In genomic region chr6:85037677-85038076, GRCm38 (mm10) we compare ENCODE assay signal across 9 mouse cellular contexts. TPM values are rescaled to one million over a fixed set of nuclear protein-coding genes. Genes with fewer than 3 reads are reported as not detected.
DNase-seq lines count a peak whose midpoint lies in the region; ATAC-seq and TF ChIP-seq lines count a peak whose summit lies in the region.
"Had no signal": no experiment of that assay in that cellular context is flagged by ENCODE, and none has a peak within 500 bp of the region (broad histone marks: within the 10 kb centered on the region; RNA-seq: fewer than 3 reads in every experiment).

No protein-coding gene starts in this region.

- H3K36me3 ChIP-seq in MEL (ENCODE audit: control insufficient read depth in 1 of 2, insufficient read depth in 2 of 2, low read length in 2 of 2), result peaks cover 0 to 2% of the 10 kb centered on the region in 2 experiments; a peak in 1 of 4 replicates
- no peaks in the 10 kb centered on the region for H3K36me3 ChIP-seq in forebrain, postnatal 0 days (ENCODE audit: insufficient read depth)
- H3K36me3 ChIP-seq in limb, embryonic 14.5 days (ENCODE audit: control insufficient read depth, insufficient read depth, low read length), result no peaks in the 10 kb centered on the region
- H3K36me3 ChIP-seq: limb, embryonic 13.5 days had no signal

- H3K9ac ChIP-seq in MEL (ENCODE audit: control insufficient read depth, low read depth, low read length, poor library complexity, severe bottlenecking), result no peak overlapping the region
- no peak overlapping the region for H3K9ac ChIP-seq in forebrain, postnatal 0 days
- H3K9ac ChIP-seq in limb, embryonic 14.5 days (ENCODE audit: low read depth, low read length, severe bottlenecking), result no peak overlapping the region
- H3K9ac ChIP-seq: limb, embryonic 13.5 days had no signal

- ATAC-seq in forebrain, postnatal 0 days, result peak; percentile 71
- peak; percentile 53; the same call in 1 of the 2 replicates for ATAC-seq in limb, embryonic 14.5 days (ENCODE audit: low FRiP score, low read depth)

- WGBS in forebrain, postnatal 0 days, result 4% methylated on average over 6 of the region's 6 CpGs
- 6% methylated on average over 6 of the region's 6 CpGs for WGBS in limb, embryonic 14.5 days

- peak; percentile 61 to 65 for DNase-seq in B cell, adult 2 months
- peak; percentile 84 for DNase-seq in MEL (ENCODE audit: low read depth, low spot score)
- peak; percentile 41 for DNase-seq in cerebellum, adult 11-12 months
- DNase-seq in forebrain, postnatal 0 days, result peak; percentile 85
- DNase-seq in kidney, adult 9 months, result peak; percentile 66
- DNase-seq in limb, embryonic 14.5 days (ENCODE audit: low spot score), result peak; percentile 80
- peak; percentile 12 for DNase-seq in ovary, postnatal 10 days (ENCODE audit: low spot score)
- DNase-seq in thymus, postnatal 36 days, result peak; percentile 32 to 47

- no peak overlapping the region for H3K4me3 ChIP-seq in MEL (ENCODE audit: control insufficient read depth in 1 of 2, insufficient read depth in 1 of 2, low read depth in 2 of 2, low read length in 2 of 2)
- no peak overlapping the region for H3K4me3 ChIP-seq in forebrain, postnatal 0 days (ENCODE audit: low read depth, low read length)
- H3K4me3 ChIP-seq in limb, embryonic 14.5 days (replicated peaks; ENCODE audit: low read length), result no peak overlapping the region
- H3K4me3 ChIP-seq: limb, embryonic 13.5 days had no signal

- no peaks in the 10 kb centered on the region for H3K4me1 ChIP-seq in MEL (ENCODE audit: control insufficient read depth in 1 of 2, insufficient read depth in 2 of 2, low read length in 2 of 2)
- H3K4me1 ChIP-seq in forebrain, postnatal 0 days (ENCODE audit: insufficient read depth), result no peaks in the 10 kb centered on the region
- H3K4me1 ChIP-seq in limb, embryonic 14.5 days (ENCODE audit: control insufficient read depth, insufficient read depth, low read length), result no peaks in the 10 kb centered on the region
- H3K4me1 ChIP-seq: limb, embryonic 13.5 days had no signal

- H3K4me2 ChIP-seq in forebrain, postnatal 0 days (ENCODE audit: low read depth), result no peak overlapping the region
- H3K4me2 ChIP-seq in limb, embryonic 14.5 days (replicated peaks; ENCODE audit: low read depth, low read length, severe bottlenecking), result no peak overlapping the region
- H3K4me2 ChIP-seq: limb, embryonic 13.5 days had no signal

- peak; percentile 95 for TF ChIP-seq RAD21 in MEL (IDR thresholded peaks at IDR 0.05; ENCODE audit: low read depth, low read length)

- TF ChIP-seq CTCF in MEL (IDR thresholded peaks at IDR 0.05 in 2 of 3, conservative IDR thresholded peaks at IDR 0.05 in 1 of 3; ENCODE audit: control insufficient read depth in 1 of 3, insufficient read depth in 1 of 3, low read depth in 2 of 3, low read length in 3 of 3, poor library complexity in 1 of 3, severe bottlenecking in 1 of 3), result peak; percentile 82 to 95 (median 85)
- peak; percentile 92 for TF ChIP-seq CTCF in forebrain, postnatal 0 days (IDR thresholded peaks at IDR 0.05; ENCODE audit: low read depth)

- H3K79me2 ChIP-seq in MEL (ENCODE audit: control insufficient read depth, insufficient read depth, low read length, poor library complexity), result no peaks in the 10 kb centered on the region

- H3K27ac ChIP-seq in MEL (ENCODE audit: control insufficient read depth, low read depth, low read length), result no peak overlapping the region
- H3K27ac ChIP-seq in forebrain, postnatal 0 days (ENCODE audit: low read depth, low read length), result no peak overlapping the region
- no peak overlapping the region for H3K27ac ChIP-seq in limb, embryonic 14.5 days (replicated peaks; ENCODE audit: low read depth, low read length)
- H3K27ac ChIP-seq: limb, embryonic 13.5 days had no signal

- TF ChIP-seq POLR2A in MEL (IDR thresholded peaks at IDR 0.05; ENCODE audit: control insufficient read depth in 1 of 2, insufficient read depth in 1 of 2, low read depth in 1 of 2, low read length in 2 of 2, poor library complexity in 1 of 2), result no peak
- no peak for TF ChIP-seq POLR2A in limb, embryonic 14.5 days (IDR thresholded peaks at IDR 0.05; ENCODE audit: borderline replicate concordance, extremely low read depth, insufficient read depth, insufficient read length)

- no peaks in the 10 kb centered on the region for H3K9me3 ChIP-seq in MEL (replicated peaks; ENCODE audit: insufficient read depth, low read length)
- no peaks in the 10 kb centered on the region for H3K9me3 ChIP-seq in forebrain, postnatal 0 days (ENCODE audit: low read length)
- H3K9me3 ChIP-seq in limb, embryonic 14.5 days (ENCODE audit: control insufficient read depth, low read length), result no peaks in the 10 kb centered on the region
- H3K9me3 ChIP-seq: limb, embryonic 13.5 days had no signal

- TF ChIP-seq EP300 in MEL (IDR thresholded peaks at IDR 0.05; ENCODE audit: low read depth in 1 of 2, low read length in 2 of 2), result no peak

- H3K27me3 ChIP-seq in MEL (ENCODE audit: control insufficient read depth in 1 of 2, insufficient read depth in 2 of 2, low read length in 2 of 2), result no peaks in the 10 kb centered on the region
- H3K27me3 ChIP-seq in forebrain, postnatal 0 days (ENCODE audit: insufficient read depth, low read length), result no peaks in the 10 kb centered on the region
- H3K27me3 ChIP-seq in limb, embryonic 14.5 days (ENCODE audit: control insufficient read depth, insufficient read depth, low read length), result no peaks in the 10 kb centered on the region
- H3K27me3 ChIP-seq: limb, embryonic 13.5 days had no signal

TF ChIP-seq in MEL, 35 proteins besides CTCF, POLR2A, EP300 and RAD21:
- TF ChIP-seq MYB (IDR thresholded peaks at IDR 0.05; ENCODE audit: low read depth, low read length), result no peak
- TF ChIP-seq ZC3H11A (IDR thresholded peaks at IDR 0.05; ENCODE audit: low read depth, low read length), result peak; percentile 57; the same call in 1 of the 2 replicates
- TF ChIP-seq SMC3 (IDR thresholded peaks at IDR 0.05; ENCODE audit: low read depth, low read length), result peak; percentile 83
- TF ChIP-seq MAX (IDR thresholded peaks at IDR 0.05; ENCODE audit: low read length), result no peak
- TF ChIP-seq NRF1 (IDR thresholded peaks at IDR 0.05; ENCODE audit: insufficient read depth, low read depth, low read length, poor library complexity, severe bottlenecking), result peak; percentile 37; the same call in 1 of the 2 replicates
- no peak for TF ChIP-seq ZMIZ1 (IDR thresholded peaks at IDR 0.05; ENCODE audit: low read depth, low read length)

RNA-seq across cellular contexts. Expression of gene Exoc6b, which starts 31.6 kb away (rescaled TPM):
- total RNA-seq in MEL (2012; rRNA removed), result 3.3 and 3.4 TPM in 2 replicates
- 1 to 10 TPM in 1 of 2 experiments, not detected in 1; 6.5 TPM for polyA plus RNA-seq in MEL (2012; ENCODE audit: insufficient read depth in 1 of 2, insufficient read length in 2 of 2, low read depth in 1 of 2, low replicate concordance in 2 of 2, missing spikeins in 1 of 2)
- 38.2 and 46.2 TPM in 2 replicates for total RNA-seq in forebrain, postnatal 0 days (2014; rRNA removed)
- polyA plus RNA-seq in forebrain, postnatal 0 days (2015; fragmentation: Nextera tagmentation; extraction: Ambion mirVana), result 29.3 and 37.7 TPM in 2 replicates
- 16.1 and 17.1 TPM in 2 replicates for polyA plus RNA-seq in limb, embryonic 14.5 days (2012; rRNA removed)
- 40.7 and 41.0 TPM in 2 replicates for polyA plus RNA-seq in limb, embryonic 14.5 days (2014; fragmentation: Nextera tagmentation; extraction: Ambion mirVana)

Comparison
In these comparisons a context has a peak if more than half of its experiments do, and no peak if none do; other contexts are left out.
1. DNase-seq: peak in every context shown above with its lines; median percentile 85 in forebrain, postnatal 0 days; 84 in MEL; 80 in limb, embryonic 14.5 days; 66 in kidney, adult 9 months; 63 in B cell, adult 2 months; 41 in cerebellum, adult 11-12 months; 40 in thymus, postnatal 36 days; 12 in ovary, postnatal 10 days.